Mouse (Mus musculus) hindbrain, postnatal 0 days (tissue): Measurements from ENCODE around the gene Gm47791. TPM values are rescaled to one million over a fixed set of nuclear protein-coding genes. Genes with fewer than 3 reads are reported as not detected.

Experiments
- ATAC-seq: fragments of 200-750 bp; cut with Nextera tagmentation; 2 replicates; pipeline ENCODE4 v1.8.0; 2017; ENCODE audit warnings: mild to moderate bottlenecking, moderate TSS enrichment, moderate library complexity
- DNase-seq: peaks from one replicate; pipeline ENCODE4 v3.0.0-alpha.2; 2015; ENCODE audit warnings: low spot score
- H3K27ac ChIP-seq: fragments of 300-500 bp; sonication (generic); 2 replicates; pipeline ENCODE4 v1.5.1; 2014; ENCODE audit warnings: mild to moderate bottlenecking
- H3K27me3 ChIP-seq: fragments of 300-500 bp; sonication (generic); 2 replicates; pipeline ENCODE4 v1.6.1; 2014; ENCODE audit warnings: low read length, mixed read lengths; ENCODE audit not compliant: insufficient read depth
- H3K36me3 ChIP-seq: fragments of 300-500 bp; sonication (generic); 2 replicates; pipeline ENCODE4 v1.6.1; 2014; ENCODE audit warnings: low read length, mixed read lengths; ENCODE audit not compliant: insufficient read depth
- H3K4me1 ChIP-seq: fragments of 300-500 bp; sonication (generic); 2 replicates; pipeline ENCODE4 v1.6.1; 2014; ENCODE audit warnings: antibody characterized with exemption, low read length, mixed read lengths; ENCODE audit not compliant: insufficient read depth
- H3K4me2 ChIP-seq: fragments of 300-500 bp; sonication (generic); 2 replicates; pipeline ENCODE4 v1.6.1; 2014; ENCODE audit warnings: low read depth, mild to moderate bottlenecking, low read length, moderate library complexity, mixed read lengths
- H3K4me3 ChIP-seq: fragments of 300-500 bp; sonication (generic); 2 replicates; pipeline ENCODE4 v1.5.1; 2014; ENCODE audit warnings: low read length
- H3K9ac ChIP-seq: fragments of 300-500 bp; sonication (generic); replicated peaks from 2 replicates; pipeline ENCODE4 v1.6.1; 2014; ENCODE audit warnings: mild to moderate bottlenecking, low read length, moderate library complexity, mixed read lengths
- H3K9me3 ChIP-seq: fragments of 300-500 bp; sonication (generic); 2 replicates; pipeline ENCODE4 v1.6.1; 2016; ENCODE audit warnings: low read length, mixed read lengths
- CTCF ChIP-seq: IDR thresholded peaks from 2 replicates; pipeline ENCODE4 v1.5.1; 2016; ENCODE audit warnings: antibody characterized with exemption, control low read depth, low read depth
- WGBS: fragments of 180-500 bp; shearing (Covaris S2); extraction: QIAGEN DNeasy Blood & Tissue Kit; methylation state at CpG from one replicate; pipeline ENCODE4 v1.1.7; 2014; 5-methylcytosine and 5-hydroxymethylcytosine counted together
- polyA plus RNA-seq: library from polyadenylated mRNA; unstranded; fragments of >200 nt; fragmentation: Nextera tagmentation; extraction: Ambion mirVana; gene quantifications from 2 replicates; pipeline ENCODE4 v1.2.1, GENCODE M21; 2015
- total RNA-seq: library from RNA; depleted of rRNA; stranded (reverse); fragments of >200 nt; gene quantifications from 2 replicates; pipeline ENCODE4 v1.2.3, GENCODE M21; 2014

The Gm47791 gene
- total and polyA plus RNA-seq, 2 experiments from 2014 or later = not detected

GRCm38 (mm10) chr1:82788070-82788469 is 17.0 kb upstream of the Gm47791 start:
- Histone ChIP-seq H3K9ac (no peak overlapping the region), H3K9me3 (no peaks in the 10 kb centered on the region), H3K4me1 (no peaks in the 10 kb centered on the region), H3K27ac (no peak overlapping the region), H3K27me3 (no peaks in the 10 kb centered on the region), H3K4me3 (no peak overlapping the region), H3K36me3 (no peaks in the 10 kb centered on the region), H3K4me2 (no peak overlapping the region)
- TF ChIP-seq CTCF = no peak
- peak; percentile 21; the same call in 1 of the 2 replicates for ATAC-seq
- DNase-seq = no peak
- WGBS = 53% methylated on average over 7 of the region's 7 CpGs

GRCm38 (mm10) chr1:82787414-82787813 is 16.4 kb upstream of the Gm47791 start:
- Histone ChIP-seq H3K4me3 (no peak overlapping the region), H3K36me3 (no peaks in the 10 kb centered on the region), H3K4me2 (no peak overlapping the region), H3K9me3 (no peaks in the 10 kb centered on the region), H3K4me1 (no peaks in the 10 kb centered on the region), H3K9ac (no peak overlapping the region), H3K27ac (no peak overlapping the region), H3K27me3 (no peaks in the 10 kb centered on the region)
- DNase-seq (peak; percentile 93), ATAC-seq (peak; percentile 87)
- 2% methylated on average over 2 of the region's 2 CpGs for WGBS
- peak; percentile 90 for TF ChIP-seq CTCF

GRCm38 (mm10) chr1:82785546-82785945 is 14.5 kb upstream of the Gm47791 start:
- Histone ChIP-seq H3K4me3 (no peak overlapping the region), H3K36me3 (no peaks in the 10 kb centered on the region), H3K4me2 (no peak overlapping the region), H3K9ac (no peak overlapping the region), H3K27me3 (no peaks in the 10 kb centered on the region), H3K4me1 (no peaks in the 10 kb centered on the region), H3K9me3 (no peaks in the 10 kb centered on the region), H3K27ac (no peak overlapping the region)
- DNase-seq (no peak), ATAC-seq (no peak)
- 76% methylated on average over 6 of the region's 6 CpGs for WGBS
- no peak for TF ChIP-seq CTCF

GRCm38 (mm10) chr1:82783559-82783958 is 12.5 kb upstream of the Gm47791 start:
- WGBS = 81% methylated on average over 3 of the region's 3 CpGs
- H3K4me2 ChIP-seq = no peak overlapping the region
- no peak overlapping the region for H3K27ac ChIP-seq
- no peaks in the 10 kb centered on the region for H3K4me1 ChIP-seq
- no peak for DNase-seq
- H3K27me3 ChIP-seq = no peaks in the 10 kb centered on the region
- no peak overlapping the region for H3K4me3 ChIP-seq
- H3K9me3 ChIP-seq = no peaks in the 10 kb centered on the region
- ATAC-seq = no peak
- TF ChIP-seq CTCF = no peak
- H3K36me3 ChIP-seq = no peaks in the 10 kb centered on the region
- H3K9ac ChIP-seq = no peak overlapping the region

GRCm38 (mm10) chr1:82779388-82779966 is 8.4 kb upstream of the Gm47791 start:
- no peak overlapping the region for H3K4me2 ChIP-seq
- no peaks in the 10 kb centered on the region for H3K9me3 ChIP-seq
- H3K4me3 ChIP-seq = no peak overlapping the region
- 86% methylated on average over 6 of the region's 6 CpGs for WGBS
- no peaks in the 10 kb centered on the region for H3K4me1 ChIP-seq
- no peaks in the 10 kb centered on the region for H3K27me3 ChIP-seq
- H3K27ac ChIP-seq = no peak overlapping the region
- DNase-seq (no peak), ATAC-seq (no peak)
- no peaks in the 10 kb centered on the region for H3K36me3 ChIP-seq
- H3K9ac ChIP-seq = no peak overlapping the region
- no peak for TF ChIP-seq CTCF

GRCm38 (mm10) chr1:82775293-82775692 is 4.2 kb upstream of the Gm47791 start:
- no peaks in the 10 kb centered on the region for H3K36me3 ChIP-seq
- DNase-seq (no peak), ATAC-seq (no peak)
- H3K4me2 ChIP-seq = no peak overlapping the region
- H3K4me1 ChIP-seq = no peaks in the 10 kb centered on the region
- H3K9me3 ChIP-seq = no peaks in the 10 kb centered on the region
- H3K27me3 ChIP-seq = no peaks in the 10 kb centered on the region
- H3K4me3 ChIP-seq = no peak overlapping the region
- no peak for TF ChIP-seq CTCF
- no peak overlapping the region for H3K9ac ChIP-seq
- WGBS = 96% methylated on average over 4 of the region's 4 CpGs
- H3K27ac ChIP-seq = no peak overlapping the region

- no peak for TF ChIP-seq CTCF
- ATAC-seq = no peak
- Histone ChIP-seq H3K27ac (no peak overlapping the region), H3K9ac (no peak overlapping the region), H3K9me3 (no peaks in the 10 kb centered on the region), H3K27me3 (no peaks in the 10 kb centered on the region), H3K36me3 (no peaks in the 10 kb centered on the region), H3K4me1 (no peaks in the 10 kb centered on the region), H3K4me3 (no peak overlapping the region), H3K4me2 (no peak overlapping the region)
- no peak for DNase-seq
- 72% methylated on average over 5 of the region's 5 CpGs for WGBS
These were observed 2.2 kb upstream of the Gm47791 start for GRCm38 (mm10) chr1:82773208-82773607.
